Mouse (Mus musculus): ENCODE data around the gene Wnt5b.

The Wnt5b gene

DNA sequence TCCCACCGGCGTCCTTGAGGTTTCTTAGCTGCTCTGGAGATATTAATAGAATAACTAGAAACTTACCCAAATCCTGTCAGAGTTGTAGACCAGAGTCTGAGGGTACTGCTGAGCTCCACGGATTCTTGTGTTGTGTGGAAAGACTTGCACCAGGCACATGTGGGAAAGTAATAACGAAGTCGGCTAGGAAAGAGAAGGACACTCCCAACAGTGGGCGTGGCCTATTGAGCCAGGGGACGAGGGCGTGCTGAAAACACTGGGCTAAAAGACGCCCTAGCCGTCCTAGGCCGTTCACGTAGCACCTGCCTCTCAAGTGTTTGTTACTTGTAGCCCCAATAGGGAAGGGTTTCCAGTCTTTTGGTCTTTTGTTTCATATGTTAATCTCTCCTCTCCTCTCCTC, 126.8 kb downstream of the Wnt5b start, which contains the start of gene Adipor2:
TSS of gene Adipor2 (minus strand) at position 351 of the 400 bp plus-strand sequence.
- peak; percentile 24 for DNase-seq (ENCODE audit: low read depth, low spot score)

DNA sequence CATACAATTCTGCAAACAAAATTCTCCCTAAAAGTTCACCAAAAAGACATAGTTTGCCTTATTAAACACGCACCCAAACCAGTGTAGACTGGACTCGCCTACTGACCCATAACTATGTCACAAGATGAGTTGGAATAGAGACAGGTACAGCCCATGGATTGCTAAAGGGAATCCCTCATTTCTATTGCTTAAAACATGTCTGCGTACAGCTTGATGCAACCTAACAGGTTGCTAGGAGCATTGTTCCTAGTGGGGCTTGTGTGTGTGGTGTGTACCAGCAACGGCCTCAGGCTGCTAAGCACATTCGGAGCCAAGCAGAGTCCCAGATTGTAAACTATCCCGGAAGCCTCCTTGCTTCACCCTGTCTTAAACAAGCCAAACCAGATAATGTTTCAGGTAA, 127.5 kb downstream of the Wnt5b start:
- no peak for DNase-seq (ENCODE audit: low read depth, low spot score)

DNA sequence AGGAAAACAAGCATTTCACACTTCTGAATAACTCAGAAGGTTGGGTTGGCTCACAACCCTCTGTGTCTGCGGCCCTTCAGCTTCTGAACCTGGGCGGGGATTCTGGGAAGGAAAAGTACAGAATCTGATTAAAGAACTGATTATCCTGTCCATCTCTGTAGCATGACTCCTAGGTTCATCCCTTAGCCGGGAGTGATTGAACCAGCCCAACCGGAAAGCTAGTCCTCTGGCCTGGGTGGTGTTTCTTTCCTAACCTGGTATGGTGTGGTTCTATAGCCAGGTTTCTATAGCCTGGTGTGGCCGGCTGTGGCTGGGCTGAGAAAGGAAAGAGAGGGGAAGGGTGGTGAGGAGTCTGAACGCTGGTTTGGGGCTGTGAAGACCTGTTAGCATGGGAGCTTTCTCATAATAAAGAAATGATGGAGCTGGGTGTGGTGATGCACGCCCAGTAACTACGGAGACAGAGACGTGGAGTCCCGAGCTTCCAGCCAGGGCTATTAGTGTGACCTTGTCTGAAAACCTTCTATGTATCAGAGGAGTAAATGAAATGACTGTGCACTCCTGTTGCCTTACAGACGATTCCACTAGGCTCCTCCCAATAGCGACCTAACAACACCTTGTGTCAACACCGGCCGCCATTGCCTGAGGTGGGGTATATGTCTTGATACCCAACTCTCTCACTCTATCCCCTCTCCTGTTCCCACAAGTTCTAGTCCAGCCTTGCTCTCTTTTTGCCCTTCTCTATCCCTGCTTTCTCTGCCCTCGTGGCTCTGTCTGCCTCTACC, 129.7 kb downstream of the Wnt5b start:
- no peak for DNase-seq (ENCODE audit: low read depth, low spot score)

DNA sequence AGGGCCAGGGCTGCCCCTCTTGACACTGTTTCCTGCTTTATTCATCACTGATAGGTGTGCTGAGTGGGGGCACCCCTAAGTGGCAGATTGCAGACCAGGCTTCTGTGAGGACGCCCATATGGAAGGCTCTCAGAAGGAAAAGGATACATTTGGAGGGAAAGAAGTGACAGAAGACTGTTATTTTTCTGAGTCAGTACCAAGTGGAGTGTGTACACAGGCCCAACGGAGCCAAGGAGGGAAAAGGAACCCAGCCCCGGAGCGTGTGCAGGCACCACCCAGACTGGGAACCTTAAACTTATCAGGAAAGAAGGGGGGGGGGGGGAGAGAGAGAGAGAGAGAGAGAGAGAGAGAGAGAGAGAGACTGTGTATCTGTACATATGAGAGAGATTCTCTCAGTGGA, 131.6 kb downstream of the Wnt5b start:
- DNase-seq (ENCODE audit: low read depth, low spot score): no peak

DNA sequence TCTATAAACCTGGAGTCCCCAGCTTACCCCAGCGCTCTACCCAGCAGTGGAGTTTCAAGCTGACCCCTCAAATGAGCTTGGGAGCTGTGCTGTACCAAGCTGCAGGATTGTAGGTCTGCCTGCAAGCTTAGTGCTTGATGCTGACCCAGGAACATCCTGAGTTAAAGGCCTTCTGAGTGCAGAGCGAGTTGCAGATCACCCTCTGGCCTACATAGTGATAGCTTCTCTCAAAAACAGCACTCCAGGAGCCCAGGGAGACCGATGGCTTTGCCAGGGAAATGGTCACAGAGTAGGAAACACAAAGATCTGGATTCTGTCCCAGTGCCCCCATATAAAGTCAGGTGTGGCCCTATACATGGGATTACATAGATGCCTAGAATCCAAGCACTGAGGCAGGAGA, 132.6 kb downstream of the Wnt5b start:
- no peak for DNase-seq (ENCODE audit: low read depth, low spot score)

DNA sequence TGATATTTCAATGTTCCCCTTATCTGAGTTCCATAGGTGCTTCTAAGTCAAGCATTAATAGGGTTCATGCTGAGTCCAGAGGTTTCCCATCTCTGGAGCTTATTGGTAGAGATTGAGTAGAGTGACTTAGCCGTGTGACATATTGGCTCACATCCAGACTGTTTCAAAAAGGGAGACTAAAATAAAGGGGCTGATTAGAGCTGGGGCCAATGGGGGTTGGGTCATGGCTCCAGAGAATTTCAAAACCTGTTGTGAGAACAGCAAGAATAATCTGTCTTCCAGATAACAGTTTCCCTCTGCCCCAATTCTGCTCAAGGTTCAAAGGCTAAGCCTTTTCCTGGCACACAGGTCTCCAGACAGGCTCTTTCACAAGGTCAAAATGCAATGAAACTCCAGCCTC, 134.4 kb downstream of the Wnt5b start:
- no peak for DNase-seq (ENCODE audit: low read depth, low spot score)

DNA sequence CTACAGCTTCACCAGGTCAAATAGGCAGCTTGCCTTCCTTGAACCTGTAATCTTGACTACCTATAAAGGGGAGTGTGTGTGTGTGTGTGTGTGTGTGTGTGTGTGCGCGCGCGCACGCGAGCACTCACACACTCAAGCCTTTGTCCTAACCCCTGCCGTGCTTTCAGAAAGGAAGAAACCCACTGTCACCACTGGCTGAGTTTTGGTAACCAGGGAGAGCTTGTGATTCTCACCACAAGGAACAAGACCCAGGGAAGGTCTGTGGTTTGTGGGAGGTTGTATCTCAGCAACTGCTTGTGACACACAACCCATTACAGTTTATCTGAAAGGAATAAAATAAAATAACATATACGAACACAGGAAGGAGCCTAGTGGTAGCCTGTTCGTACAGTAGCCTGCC, 135.6 kb downstream of the Wnt5b start:
- DNase-seq (ENCODE audit: low read depth, low spot score): peak; percentile 78

DNA sequence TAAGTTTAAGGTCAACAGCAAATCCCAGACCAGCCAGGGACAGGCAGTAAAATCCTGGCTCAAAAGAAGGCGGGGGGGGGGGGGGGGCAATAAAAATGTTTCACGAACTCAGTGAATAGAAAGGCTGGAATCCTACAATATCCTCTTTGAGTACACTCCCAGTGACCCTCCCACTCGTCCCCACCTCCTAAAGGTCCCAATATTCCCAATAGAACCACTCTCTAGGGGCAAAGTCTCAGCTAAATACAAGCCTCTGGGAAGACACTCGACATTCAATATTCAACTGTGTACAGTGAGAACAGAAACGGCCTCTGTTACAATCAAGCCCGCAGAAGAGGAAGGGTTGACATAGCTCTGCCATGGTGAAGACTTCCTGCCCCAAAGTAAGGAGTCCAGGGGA, 136.3 kb downstream of the Wnt5b start:
- DNase-seq (ENCODE audit: low read depth, low spot score): no peak

DNA sequence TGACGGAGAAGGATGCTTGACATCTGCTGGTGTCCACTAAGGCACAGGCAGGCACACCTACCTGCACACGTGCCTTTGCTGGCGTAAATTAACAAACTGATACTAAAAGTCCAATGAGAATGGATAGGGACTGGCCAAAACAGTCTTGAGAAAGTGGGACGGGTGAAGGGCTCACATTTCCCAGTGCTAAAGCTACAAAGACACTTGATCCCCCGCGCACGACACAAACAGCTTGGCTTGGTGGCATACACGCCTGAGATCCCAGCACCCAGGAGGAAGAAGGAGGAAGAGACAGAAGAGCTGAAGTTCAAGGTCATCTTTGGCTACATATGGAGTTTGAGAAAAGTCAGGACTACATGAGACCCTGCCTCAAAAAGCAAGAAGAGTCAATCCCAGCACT, 137.6 kb downstream of the Wnt5b start:
- no peak for DNase-seq (ENCODE audit: low read depth, low spot score)

DNA sequence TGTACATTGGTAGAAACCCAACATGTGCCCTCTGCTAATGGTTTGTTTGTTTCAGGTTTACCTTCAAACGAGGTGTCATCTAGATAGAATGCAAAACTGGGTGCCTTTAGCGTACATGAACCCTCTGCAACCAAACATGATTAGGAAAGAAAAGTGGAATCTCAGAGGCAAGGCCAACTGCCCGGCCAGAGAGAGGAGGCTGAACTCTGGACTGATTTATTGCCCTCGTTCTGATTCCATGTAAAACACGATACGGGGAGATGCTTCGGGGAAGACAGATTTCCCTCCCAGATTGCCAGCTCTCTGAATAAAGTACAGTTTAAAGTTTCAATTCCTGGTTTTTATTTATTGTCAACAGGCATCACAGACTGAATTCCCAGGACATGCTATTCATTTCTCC, 138.8 kb downstream of the Wnt5b start:
- DNase-seq (ENCODE audit: low read depth, low spot score): no peak

DNA sequence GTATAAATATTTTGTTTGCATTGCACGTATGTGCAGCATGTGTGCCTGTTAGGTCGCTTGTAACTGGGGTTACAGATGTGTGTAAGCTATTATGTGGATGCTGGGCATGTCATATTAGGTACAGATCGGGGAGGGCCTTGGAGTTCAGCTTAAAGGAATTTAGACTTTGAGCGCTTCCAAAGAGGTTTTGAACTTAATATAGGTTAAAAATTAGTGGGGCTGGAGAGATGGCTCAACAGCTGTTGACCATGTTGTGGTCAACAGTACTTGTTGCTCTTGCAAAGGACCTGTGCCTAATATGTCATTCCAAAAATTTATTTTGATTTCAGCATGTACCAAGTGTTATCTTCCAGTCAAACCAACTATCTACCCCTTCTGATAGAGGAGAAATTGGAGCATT, 139.3 kb downstream of the Wnt5b start:
- no peak for DNase-seq (ENCODE audit: low read depth, low spot score)

DNA sequence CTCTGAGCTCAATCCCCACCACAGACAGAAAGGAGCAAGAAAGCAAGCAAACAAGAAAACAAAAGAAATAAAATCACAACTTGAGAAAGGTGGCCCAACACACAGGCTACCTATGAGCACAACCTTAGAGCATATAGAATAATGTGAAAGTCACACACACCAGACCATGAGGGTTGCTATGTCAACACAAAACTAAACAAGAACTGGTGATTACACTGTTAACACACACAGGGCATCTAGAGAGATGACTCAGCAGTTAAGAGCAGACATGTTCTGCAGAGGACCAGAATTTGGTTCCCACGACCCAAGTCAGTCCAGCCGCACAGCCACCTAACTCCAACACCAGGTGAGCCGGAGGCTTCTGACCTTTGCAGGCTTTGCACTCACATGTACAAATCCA, 141.2 kb downstream of the Wnt5b start:
- no peak for DNase-seq (ENCODE audit: low read depth, low spot score)

DNA sequence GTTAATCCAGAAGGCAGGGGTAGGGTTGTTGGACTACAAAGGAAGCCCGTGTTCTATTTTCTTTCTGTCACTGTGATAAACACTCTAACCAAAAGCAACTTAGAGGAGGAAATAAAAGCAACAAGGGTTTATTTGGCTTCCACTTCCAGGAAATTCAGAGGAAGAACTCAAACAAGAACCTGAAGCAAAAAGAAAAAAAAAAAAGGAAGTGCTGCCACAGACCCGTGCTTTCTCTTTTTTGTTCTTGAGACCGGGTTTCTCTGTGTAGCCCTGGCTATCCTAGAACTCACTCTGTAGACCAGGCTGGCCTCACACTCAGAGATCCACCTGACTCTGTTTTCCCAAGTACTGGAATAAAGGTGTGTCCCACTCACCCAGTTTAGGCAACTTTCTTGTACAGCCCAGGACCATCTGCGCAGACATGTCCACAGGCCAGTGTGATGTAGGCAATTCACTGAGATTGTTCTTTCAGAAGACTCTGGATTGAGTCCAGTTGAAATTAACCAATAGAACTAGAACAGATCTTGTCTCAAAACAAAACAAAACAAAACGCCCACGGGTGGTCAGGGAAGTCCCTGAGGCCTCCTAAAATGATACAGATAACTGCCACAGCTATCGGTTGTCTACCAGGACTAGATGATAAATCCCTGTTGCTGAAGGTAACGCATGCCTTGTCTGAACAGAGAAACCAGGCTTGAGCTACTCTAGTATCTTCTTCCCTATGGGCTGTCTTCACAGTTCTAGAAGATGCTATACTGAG, 142.4 kb downstream of the Wnt5b start:
- peak; percentile 53 for DNase-seq (ENCODE audit: low read depth, low spot score)

DNA sequence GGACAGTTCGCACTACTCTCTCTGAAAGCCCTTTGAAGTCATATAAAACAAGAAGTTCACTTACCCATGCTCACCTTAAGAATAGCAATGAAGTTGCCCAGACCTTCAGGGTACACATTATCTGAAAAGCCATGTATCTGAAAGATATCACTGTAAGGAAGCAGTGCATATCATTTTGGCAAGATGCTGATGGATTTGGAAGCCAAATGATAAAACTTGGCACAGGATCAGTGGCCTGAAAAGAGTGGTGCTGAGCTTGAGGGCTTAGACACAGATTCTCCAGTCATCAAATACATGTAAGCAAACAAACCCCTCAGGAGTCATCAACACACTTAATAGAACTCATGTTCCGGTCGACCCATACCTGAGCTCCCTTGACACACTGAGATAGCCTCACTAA, 143.5 kb downstream of the Wnt5b start:
- DNase-seq (ENCODE audit: low read depth, low spot score): no peak

DNA sequence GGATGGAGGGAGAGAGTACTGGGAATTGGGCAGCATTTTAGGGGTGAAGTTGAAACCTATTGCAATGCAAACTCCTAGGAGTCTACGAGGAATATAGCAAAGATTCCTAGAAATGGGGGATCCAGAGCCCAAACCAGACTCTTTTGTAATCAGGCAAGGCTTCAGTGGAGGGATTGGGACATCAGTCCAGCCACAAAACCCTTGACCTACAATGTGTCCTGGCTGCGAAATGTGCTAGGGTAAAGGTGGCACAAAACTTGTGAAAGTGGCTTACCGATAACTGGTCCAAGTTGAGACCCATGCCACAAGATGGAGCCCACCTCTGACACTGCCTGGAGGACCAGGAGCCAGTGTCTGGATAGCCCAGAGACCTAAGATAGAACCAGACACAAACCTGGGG, 144.8 kb downstream of the Wnt5b start:
- DNase-seq (ENCODE audit: low read depth, low spot score): no peak

DNA sequence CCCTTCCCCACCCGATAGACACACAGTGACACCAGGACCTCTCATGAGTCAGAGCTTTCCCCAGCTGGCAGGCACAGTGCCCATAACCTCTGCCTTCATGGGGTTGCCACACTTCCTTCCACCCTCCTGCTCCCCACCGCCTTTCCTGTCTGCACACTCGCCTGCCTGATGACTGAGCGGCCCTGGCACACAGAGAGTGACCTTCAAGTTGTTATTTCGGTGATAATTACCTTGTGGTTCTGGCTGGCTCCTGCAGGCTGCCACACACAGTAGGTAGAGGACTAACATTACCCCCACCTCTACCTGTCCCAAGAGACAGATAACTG, 147.9 kb downstream of the Wnt5b start:
- DNase-seq (ENCODE audit: low read depth, low spot score): peak; percentile 73

DNA sequence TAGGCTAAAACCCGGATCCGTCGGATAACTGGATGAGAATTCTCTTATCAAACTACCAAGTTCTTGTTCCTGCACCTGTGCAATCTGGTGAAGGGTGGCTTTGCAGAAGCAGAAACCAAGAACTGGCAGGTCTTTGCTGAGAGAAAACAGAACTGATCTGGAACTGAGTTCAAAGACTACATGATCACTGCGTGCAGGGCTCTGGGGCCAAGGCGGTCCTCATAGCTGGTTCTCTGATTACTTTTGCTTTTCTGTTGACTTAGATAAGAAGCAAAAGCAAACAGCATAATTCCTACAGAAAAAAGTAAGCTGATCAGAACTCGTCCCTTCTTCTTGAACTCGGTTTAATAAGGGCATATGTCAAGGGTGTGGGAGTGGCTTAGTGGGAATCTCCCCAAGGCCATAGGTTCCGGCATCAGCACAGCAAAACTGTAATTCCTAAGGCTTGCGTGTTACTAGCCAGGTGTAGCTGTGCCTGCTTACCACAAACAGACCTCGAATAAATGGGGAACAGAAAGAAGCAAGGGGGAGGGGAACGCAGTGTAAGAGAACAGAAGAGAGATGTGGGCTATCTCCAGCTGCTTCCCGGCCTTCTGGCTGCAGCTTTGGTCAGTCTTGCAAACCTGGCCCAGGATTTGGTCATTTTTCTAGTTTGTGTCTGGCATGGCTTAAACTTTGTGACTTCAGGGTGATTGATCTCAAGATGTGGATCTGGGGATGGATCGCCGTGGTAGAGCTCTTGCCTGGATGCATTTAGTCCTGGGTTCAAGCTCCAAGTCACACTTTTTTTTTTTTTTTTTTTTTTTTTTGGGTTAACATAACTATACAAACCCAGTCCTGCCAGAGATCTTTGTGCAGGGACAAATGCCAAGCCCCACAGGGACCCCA, 148.5 kb downstream of the Wnt5b start:
- peak; percentile 67 for DNase-seq (ENCODE audit: low read depth, low spot score)

DNA sequence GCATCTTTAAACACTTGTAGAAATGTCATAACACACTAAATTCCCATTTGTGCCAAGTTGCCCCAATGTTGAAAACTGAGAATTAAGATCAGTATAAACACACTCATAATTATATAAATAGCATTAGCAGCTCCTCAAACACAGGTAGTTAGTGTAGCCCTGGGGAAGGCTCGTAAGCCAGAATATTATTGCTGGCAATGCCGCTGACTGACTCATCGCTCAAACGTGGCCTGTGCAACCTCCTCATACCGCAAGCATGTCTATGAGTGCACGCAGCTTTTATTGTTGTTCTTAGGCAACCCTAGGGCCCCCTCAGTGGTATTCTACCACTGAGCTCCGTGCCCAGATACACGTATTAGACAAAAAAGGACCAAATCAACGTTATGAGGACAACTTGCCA, 151.3 kb downstream of the Wnt5b start:
- DNase-seq (ENCODE audit: low read depth, low spot score): no peak

DNA sequence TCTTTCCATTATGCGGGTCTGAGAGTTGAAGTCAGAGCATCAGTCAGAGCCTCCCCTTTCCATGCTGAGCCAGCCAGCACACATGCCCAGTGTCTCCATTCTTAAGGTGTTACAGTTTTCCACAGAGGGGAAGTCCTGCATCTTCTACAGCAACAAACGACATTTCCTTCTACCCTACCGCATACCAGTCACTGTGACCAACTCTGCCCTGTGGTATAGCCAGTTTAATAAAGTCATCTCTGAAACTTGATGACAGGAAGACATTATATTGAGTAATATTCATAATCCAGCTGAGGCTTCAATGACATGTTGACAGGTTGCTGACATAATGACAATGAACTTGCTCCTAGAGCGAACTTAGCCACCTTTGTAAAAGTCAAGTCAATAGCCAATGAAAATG, 153.4 kb downstream of the Wnt5b start:
- DNase-seq (ENCODE audit: low read depth, low spot score): no peak

DNA sequence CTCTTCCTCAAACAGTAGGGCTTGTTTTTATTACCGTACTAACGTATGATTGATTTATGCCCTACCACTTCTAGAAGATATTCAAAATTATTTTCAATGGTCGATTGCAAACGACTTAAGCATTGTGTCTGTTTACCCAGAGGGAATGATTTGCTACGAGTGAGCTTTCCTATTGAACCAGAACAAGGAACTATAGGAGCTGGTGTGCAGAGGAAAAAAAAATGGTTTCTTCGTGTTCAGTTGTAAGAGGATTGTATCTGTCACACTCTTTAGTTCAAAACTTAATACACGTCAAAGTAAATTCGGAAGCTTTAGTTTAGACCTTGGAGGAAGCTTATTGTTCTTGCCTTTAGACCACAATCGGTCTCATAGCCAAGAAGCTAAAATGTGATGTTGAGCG, 155.1 kb downstream of the Wnt5b start:
- no peak for DNase-seq (ENCODE audit: low read depth, low spot score)

DNA sequence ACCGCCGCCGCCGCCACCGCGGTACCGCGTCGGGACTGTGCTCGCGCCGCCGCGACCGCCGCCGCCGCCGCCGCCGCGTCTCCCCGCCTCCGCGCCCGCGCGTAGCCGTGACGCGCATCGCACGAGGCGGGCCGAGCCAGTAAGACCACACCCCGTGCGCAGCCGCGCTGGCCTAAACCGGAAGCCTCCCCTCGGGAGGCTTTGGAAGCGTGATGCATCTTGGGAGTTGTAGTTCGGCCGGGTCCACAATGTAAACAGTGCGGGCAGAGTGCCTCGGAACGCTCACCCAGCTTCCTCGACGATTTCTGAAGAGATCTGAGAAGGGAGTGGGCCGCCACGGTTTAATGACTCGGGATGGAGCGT, 155.5 kb downstream of the Wnt5b start:
- DNase-seq (ENCODE audit: low read depth, low spot score): peak; percentile 98
